Mouse (Mus musculus): Measurements from ENCODE around the gene Hdac10. TPM values are rescaled to one million over a fixed set of nuclear protein-coding genes. Genes with fewer than 3 reads are reported as not detected.

Hdac10 gene
- polyA plus RNA-seq, 2 experiments, result 18.7 to 38.1 TPM

- no peak for ATAC-seq (ENCODE audit: low FRiP score, low read depth)
- H3K9ac ChIP-seq (ENCODE audit: low read depth, low read length, severe bottlenecking), result no peak overlapping the region
- H3K27me3 ChIP-seq (ENCODE audit: control insufficient read depth, insufficient read depth, low read length), result no peaks in the 10 kb centered on the region
- H3K4me3 ChIP-seq (replicated peaks; ENCODE audit: low read length), result no peak overlapping the region
- H3K4me1 ChIP-seq (ENCODE audit: control insufficient read depth, insufficient read depth, low read length), result peaks cover 10% of the 10 kb centered on the region
- H3K4me2 ChIP-seq (replicated peaks; ENCODE audit: low read depth, low read length, severe bottlenecking), result no peak overlapping the region
- H3K27ac ChIP-seq (replicated peaks; ENCODE audit: low read depth, low read length), result no peak overlapping the region
- WGBS, result 86% methylated on average over 3 of the region's 3 CpGs
- no peak for DNase-seq (ENCODE audit: low spot score)
- no peaks in the 10 kb centered on the region for H3K9me3 ChIP-seq (ENCODE audit: control insufficient read depth, low read length)
- H3K36me3 ChIP-seq (ENCODE audit: control insufficient read depth, insufficient read depth, low read length), result no peaks in the 10 kb centered on the region
- no peak for TF ChIP-seq POLR2A (IDR thresholded peaks at IDR 0.05; ENCODE audit: borderline replicate concordance, extremely low read depth, insufficient read depth, insufficient read length)
Measured at GRCm38 (mm10) chr15:89131316-89131715, 2.8 kb upstream of the Hdac10 start.

- Histone ChIP-seq H3K9ac (ENCODE audit: low read depth, low read length, severe bottlenecking) (no peak overlapping the region), H3K4me3 (replicated peaks; ENCODE audit: low read length) (no peak overlapping the region), H3K36me3 (ENCODE audit: control insufficient read depth, insufficient read depth, low read length) (no peaks in the 10 kb centered on the region), H3K9me3 (ENCODE audit: control insufficient read depth, low read length) (no peaks in the 10 kb centered on the region), H3K27ac (replicated peaks; ENCODE audit: low read depth, low read length) (no peak overlapping the region), H3K4me1 (ENCODE audit: control insufficient read depth, insufficient read depth, low read length) (peaks cover 10% of the 10 kb centered on the region), H3K4me2 (replicated peaks; ENCODE audit: low read depth, low read length, severe bottlenecking) (no peak overlapping the region), H3K27me3 (ENCODE audit: control insufficient read depth, insufficient read depth, low read length) (no peaks in the 10 kb centered on the region)
- no peak for TF ChIP-seq POLR2A (IDR thresholded peaks at IDR 0.05; ENCODE audit: borderline replicate concordance, extremely low read depth, insufficient read depth, insufficient read length)
- DNase-seq (ENCODE audit: low spot score), result no peak
- no peak for ATAC-seq (ENCODE audit: low FRiP score, low read depth)
Measured at GRCm38 (mm10) chr15:89130245-89130644, 1.7 kb upstream of the Hdac10 start.

- ATAC-seq (ENCODE audit: low FRiP score, low read depth) (no peak), DNase-seq (ENCODE audit: low spot score) (no peak)
- Histone ChIP-seq H3K27ac (replicated peaks; ENCODE audit: low read depth, low read length) (no peak overlapping the region), H3K27me3 (ENCODE audit: control insufficient read depth, insufficient read depth, low read length) (no peaks in the 10 kb centered on the region), H3K4me1 (ENCODE audit: control insufficient read depth, insufficient read depth, low read length) (peaks cover 16% of the 10 kb centered on the region), H3K9me3 (ENCODE audit: control insufficient read depth, low read length) (no peaks in the 10 kb centered on the region), H3K4me2 (replicated peaks; ENCODE audit: low read depth, low read length, severe bottlenecking) (peak overlapping the region; percentile 91), H3K4me3 (replicated peaks; ENCODE audit: low read length) (peak overlapping the region; percentile 57), H3K9ac (ENCODE audit: low read depth, low read length, severe bottlenecking) (peak overlapping the region; percentile 65; the same call in 1 of the 2 replicates), H3K36me3 (ENCODE audit: control insufficient read depth, insufficient read depth, low read length) (no peaks in the 10 kb centered on the region; the same call in 1 of the 2 replicates)
- TF ChIP-seq POLR2A (IDR thresholded peaks at IDR 0.05; ENCODE audit: borderline replicate concordance, extremely low read depth, insufficient read depth, insufficient read length), result no peak
- WGBS, result 85% methylated on average over 8 of the region's 8 CpGs
Measured at GRCm38 (mm10) chr15:89127364-89127940, 1.0 kb downstream of the Hdac10 start.

GRCm38 (mm10) chr15:89126622-89127021 lies 1.9 kb downstream of the Hdac10 start:
- Histone ChIP-seq H3K27ac (replicated peaks; ENCODE audit: low read depth, low read length) (no peak overlapping the region), H3K4me2 (replicated peaks; ENCODE audit: low read depth, low read length, severe bottlenecking) (no peak overlapping the region), H3K4me1 (ENCODE audit: control insufficient read depth, insufficient read depth, low read length) (peaks cover 24% of the 10 kb centered on the region), H3K9ac (ENCODE audit: low read depth, low read length, severe bottlenecking) (no peak overlapping the region), H3K4me3 (replicated peaks; ENCODE audit: low read length) (no peak overlapping the region), H3K27me3 (ENCODE audit: control insufficient read depth, insufficient read depth, low read length) (no peaks in the 10 kb centered on the region), H3K9me3 (ENCODE audit: control insufficient read depth, low read length) (no peaks in the 10 kb centered on the region), H3K36me3 (ENCODE audit: control insufficient read depth, insufficient read depth, low read length) (no peaks in the 10 kb centered on the region; the same call in 1 of the 2 replicates)
- TF ChIP-seq POLR2A (IDR thresholded peaks at IDR 0.05; ENCODE audit: borderline replicate concordance, extremely low read depth, insufficient read depth, insufficient read length), result no peak
- WGBS, result 92% methylated on average over 8 of the region's 8 CpGs
- DNase-seq (ENCODE audit: low spot score), result no peak
- ATAC-seq (ENCODE audit: low FRiP score, low read depth), result no peak

GRCm38 (mm10) chr15:89125351-89125750 lies 3.1 kb downstream of the Hdac10 start:
- H3K9me3 ChIP-seq (ENCODE audit: control insufficient read depth, low read length), result no peaks in the 10 kb centered on the region

More at GRCm38 (mm10) chr15:89125351-89125750, 3.1 kb downstream of the Hdac10 start:
- Histone ChIP-seq H3K4me3 (replicated peaks; ENCODE audit: low read length) (no peak overlapping the region), H3K4me1 (ENCODE audit: control insufficient read depth, insufficient read depth, low read length) (peaks cover 32% of the 10 kb centered on the region), H3K27ac (replicated peaks; ENCODE audit: low read depth, low read length) (no peak overlapping the region), H3K4me2 (replicated peaks; ENCODE audit: low read depth, low read length, severe bottlenecking) (no peak overlapping the region), H3K36me3 (ENCODE audit: control insufficient read depth, insufficient read depth, low read length) (peaks cover 4% of the 10 kb centered on the region; the same call in 1 of the 2 replicates), H3K27me3 (ENCODE audit: control insufficient read depth, insufficient read depth, low read length) (no peaks in the 10 kb centered on the region), H3K9ac (ENCODE audit: low read depth, low read length, severe bottlenecking) (no peak overlapping the region)
- no peak for ATAC-seq (ENCODE audit: low FRiP score, low read depth)
- TF ChIP-seq POLR2A (IDR thresholded peaks at IDR 0.05; ENCODE audit: borderline replicate concordance, extremely low read depth, insufficient read depth, insufficient read length), result no peak
- WGBS, result 90% methylated on average over 9 of the region's 9 CpGs
- DNase-seq (ENCODE audit: low spot score), result no peak
